Mouse (Mus musculus) spleen, adult 2 months (tissue): ENCODE measurements at regions not wholly inside any gene's neighbourhood (a gene's known extent, or its start where the extent isn't known, plus 50 kb on each side); places are given as distances from the start of the nearest gene placed in this dataset.

Source experiments
- CTCF ChIP-seq: fragments of 200-500 bp; IDR thresholded peaks from 2 replicates; pipeline ENCODE4 v1.5.1; 2011; ENCODE audit warnings: mild to moderate bottlenecking, inconsistent platforms; ENCODE audit not compliant: insufficient read depth, insufficient read length, insufficient replicate concordance; ENCODE audit errors: extremely low read depth
- POLR2A ChIP-seq: fragments of 200-500 bp; IDR thresholded peaks from 2 replicates; pipeline ENCODE4 v1.6.1; 2011; ENCODE audit warnings: low read depth, low read length, inconsistent platforms

- no peak for TF ChIP-seq POLR2A
- TF ChIP-seq CTCF, result no peak
Observed at GRCm38 (mm10) chr2:178745296-178746015, 315.1 kb downstream of the Cdh26 start.
